In the genomic region with DNA sequence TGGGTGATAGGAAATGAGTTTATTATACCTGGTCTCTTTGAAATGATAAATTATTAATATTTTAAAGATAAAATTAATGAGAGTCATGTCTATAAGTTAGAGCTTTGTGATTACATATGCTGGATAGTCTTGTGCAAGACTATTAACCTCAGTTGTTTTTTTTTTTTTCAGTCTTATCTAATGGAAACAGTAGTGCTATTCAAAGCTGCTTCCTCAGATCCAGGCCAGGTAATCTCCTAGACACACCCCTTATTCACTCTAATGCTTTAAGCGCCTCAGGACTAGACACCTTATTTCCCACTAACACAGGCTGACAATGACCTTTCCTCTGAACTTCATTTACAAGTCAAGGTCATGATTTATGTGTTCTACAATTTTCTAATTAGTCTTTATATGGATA, we compare ENCODE assay signal across 37 mouse cellular contexts. TPM values are rescaled to one million over a fixed set of nuclear protein-coding genes. Genes with fewer than 3 reads are reported as not detected.
A peak's percentile ranks its signal among the peaks of the same experiment; 100 is the strongest.
DNase-seq lines count a peak whose midpoint lies in the region; ATAC-seq and TF ChIP-seq lines count a peak whose summit lies in the region.
"Had no signal": no experiment of that assay in that cellular context is flagged by ENCODE, and none has a peak within 500 bp of the region (broad histone marks: within the 10 kb centered on the region; RNA-seq: fewer than 3 reads in every experiment).

No protein-coding gene starts in this region.

- no peak overlapping the region for H3K4me2 ChIP-seq in liver, embryonic 11.5 days
- no peak overlapping the region for H3K4me2 ChIP-seq in intestine, embryonic 16.5 days (ENCODE audit: low read depth, low read length)
- no peak overlapping the region for H3K4me2 ChIP-seq in liver, embryonic 16.5 days (ENCODE audit: low read depth, low read length)
- H3K4me2 ChIP-seq in hindbrain, postnatal 0 days (ENCODE audit: low read depth, low read length) = no peak overlapping the region
- H3K4me2 ChIP-seq: embryonic facial prominence, embryonic 12.5 days; heart, embryonic 11.5 days; hindbrain, embryonic 14.5 days; lung, embryonic 14.5 days; midbrain, embryonic 13.5 days; neural tube, embryonic 13.5 days had no signal

- 40% methylated on average over 1 of the region's 1 CpGs for WGBS in liver, embryonic 11.5 days
- 61% methylated on average over 1 of the region's 1 CpGs for WGBS in intestine, embryonic 16.5 days
- WGBS in liver, embryonic 16.5 days (ENCODE audit: insufficient replicate concordance) = 31% methylated on average over 1 of the region's 1 CpGs
- WGBS in hindbrain, postnatal 0 days = 89% methylated on average over 1 of the region's 1 CpGs

- H3K27ac ChIP-seq in liver, embryonic 11.5 days (ENCODE audit: low read depth, low read length) = no peak overlapping the region
- no peak overlapping the region for H3K27ac ChIP-seq in intestine, embryonic 16.5 days (ENCODE audit: low read length)
- H3K27ac ChIP-seq in liver, embryonic 16.5 days (ENCODE audit: low read length) = no peak overlapping the region
- no peak overlapping the region for H3K27ac ChIP-seq in hindbrain, postnatal 0 days
- H3K27ac ChIP-seq: embryonic facial prominence, embryonic 12.5 days; hindbrain, embryonic 14.5 days; midbrain, embryonic 13.5 days; neural tube, embryonic 13.5 days had no signal

- ATAC-seq in liver, embryonic 11.5 days (replicated peaks; ENCODE audit: low FRiP score) = peak; percentile 89
- ATAC-seq in intestine, embryonic 16.5 days = peak; percentile 70
- ATAC-seq in liver, embryonic 16.5 days (ENCODE audit: low read depth) = peak; percentile 62
- ATAC-seq in inflammation-experienced regulatory T-cells, adult 6 months = no peak
- ATAC-seq in hindbrain, postnatal 0 days = no peak
- ATAC-seq: activated CD4-positive, CD25-positive, alpha-beta regulatory T cell, adult 4 months; forebrain, embryonic 14.5 days; midbrain, embryonic 13.5 days had no signal

- H3K36me3 ChIP-seq in liver, embryonic 11.5 days (ENCODE audit: control insufficient read depth, insufficient read depth, low read length) = no peaks in the 10 kb centered on the region
- H3K36me3 ChIP-seq in intestine, embryonic 16.5 days (ENCODE audit: control insufficient read depth, insufficient read depth, low read length) = no peaks in the 10 kb centered on the region
- no peaks in the 10 kb centered on the region for H3K36me3 ChIP-seq in liver, embryonic 16.5 days (ENCODE audit: control insufficient read depth, insufficient read depth)
- H3K36me3 ChIP-seq in hindbrain, postnatal 0 days (ENCODE audit: insufficient read depth, low read length) = no peaks in the 10 kb centered on the region
- H3K36me3 ChIP-seq: embryonic facial prominence, embryonic 12.5 days; midbrain, embryonic 13.5 days; neural tube, embryonic 13.5 days had no signal

- no peak for DNase-seq in liver, embryonic 11.5 days (ENCODE audit: low spot score)
- no peak for DNase-seq in liver
- DNase-seq in hindbrain, postnatal 0 days (ENCODE audit: low spot score) = no peak
- no peak for DNase-seq in lung, postnatal 4 days
- DNase-seq: adrenal gland, adult 2 months; adrenal gland, postnatal 36 days; cerebellum, adult 11 months; cerebellum, adult 9-10 months; cerebellum, postnatal 36 days; embryo, embryonic 11 days; gastrocnemius, postnatal 36 days; heart, adult 18-20 months; heart, postnatal 4 days; kidney, postnatal 4 days; layer of hippocampus, postnatal 36 days; left cerebral cortex, postnatal 4 days; lung, embryonic 14.5 days; lung, postnatal 14 days; thymus, postnatal 4 days had no signal

- TF ChIP-seq CTCF in hindbrain, postnatal 0 days (IDR thresholded peaks at IDR 0.05; ENCODE audit: low read depth) = no peak

- H3K9ac ChIP-seq in liver, embryonic 11.5 days (ENCODE audit: low read depth, low read length) = no peak overlapping the region
- H3K9ac ChIP-seq in intestine, embryonic 16.5 days (ENCODE audit: low read depth, low read length) = no peak overlapping the region
- no peak overlapping the region for H3K9ac ChIP-seq in liver, embryonic 16.5 days (ENCODE audit: low read depth, low read length)
- no peak overlapping the region for H3K9ac ChIP-seq in hindbrain, postnatal 0 days (replicated peaks; ENCODE audit: low read length)
- H3K9ac ChIP-seq: embryonic facial prominence, embryonic 12.5 days; hindbrain, embryonic 14.5 days; lung, embryonic 14.5 days; midbrain, embryonic 13.5 days; neural tube, embryonic 13.5 days had no signal

- no peaks in the 10 kb centered on the region for H3K27me3 ChIP-seq in liver, embryonic 11.5 days (replicated peaks; ENCODE audit: control insufficient read depth, insufficient read depth, low read length)
- no peaks in the 10 kb centered on the region for H3K27me3 ChIP-seq in intestine, embryonic 16.5 days (replicated peaks; ENCODE audit: control insufficient read depth, insufficient read depth, low read length)
- H3K27me3 ChIP-seq in liver, embryonic 16.5 days (ENCODE audit: control insufficient read depth, insufficient read depth, low read depth, low read length) = no peaks in the 10 kb centered on the region
- no peaks in the 10 kb centered on the region for H3K27me3 ChIP-seq in hindbrain, postnatal 0 days (ENCODE audit: insufficient read depth, low read length)
- H3K27me3 ChIP-seq: embryonic facial prominence, embryonic 12.5 days; midbrain, embryonic 13.5 days; neural tube, embryonic 13.5 days had no signal

- no peak overlapping the region for H3K4me3 ChIP-seq in liver, embryonic 11.5 days (ENCODE audit: low read depth, low read length)
- H3K4me3 ChIP-seq in intestine, embryonic 16.5 days (ENCODE audit: low read length) = no peak overlapping the region
- no peak overlapping the region for H3K4me3 ChIP-seq in liver, embryonic 16.5 days (ENCODE audit: low read depth, low read length)
- no peak overlapping the region for H3K4me3 ChIP-seq in hindbrain, postnatal 0 days (ENCODE audit: low read length)
- H3K4me3 ChIP-seq: embryonic facial prominence, embryonic 12.5 days; midbrain, embryonic 13.5 days; neural tube, embryonic 13.5 days had no signal

- peaks cover 2% of the 10 kb centered on the region; the same call in 1 of the 2 replicates for H3K4me1 ChIP-seq in liver, embryonic 11.5 days (replicated peaks; ENCODE audit: control insufficient read depth, insufficient read depth, low read length)
- H3K4me1 ChIP-seq in intestine, embryonic 16.5 days (ENCODE audit: control insufficient read depth, insufficient read depth, low read length) = no peaks in the 10 kb centered on the region
- H3K4me1 ChIP-seq in liver, embryonic 16.5 days (ENCODE audit: control insufficient read depth, low read depth, low read length) = no peaks in the 10 kb centered on the region
- H3K4me1 ChIP-seq in hindbrain, postnatal 0 days (ENCODE audit: insufficient read depth, low read length) = no peaks in the 10 kb centered on the region
- H3K4me1 ChIP-seq: embryonic facial prominence, embryonic 12.5 days had no signal

- no peaks in the 10 kb centered on the region for H3K9me3 ChIP-seq in liver, embryonic 11.5 days (ENCODE audit: control insufficient read depth, low read length)
- no peaks in the 10 kb centered on the region for H3K9me3 ChIP-seq in intestine, embryonic 16.5 days (ENCODE audit: control insufficient read depth, low read length)
- no peaks in the 10 kb centered on the region for H3K9me3 ChIP-seq in liver, embryonic 16.5 days (replicated peaks; ENCODE audit: control insufficient read depth, low read length)
- no peaks in the 10 kb centered on the region for H3K9me3 ChIP-seq in hindbrain, postnatal 0 days (ENCODE audit: low read length)
- H3K9me3 ChIP-seq: embryonic facial prominence, embryonic 12.5 days; midbrain, embryonic 13.5 days; neural tube, embryonic 13.5 days had no signal

RNA-seq across cellular contexts. Expression of a gene that starts 20.1 kb away (rescaled TPM):
- 14.8 and 15.6 TPM in 2 replicates for polyA plus RNA-seq in liver, embryonic 11.5 days (2014; fragmentation: Nextera tagmentation; extraction: Ambion mirVana)
- 13.3 and 14.5 TPM in 2 replicates for polyA plus RNA-seq in intestine, embryonic 16.5 days (2015; fragmentation: Nextera tagmentation; extraction: Ambion mirVana)
- 6.0 and 6.9 TPM in 2 replicates for polyA plus RNA-seq in liver, embryonic 16.5 days (2015; fragmentation: Nextera tagmentation; extraction: Ambion mirVana)
- polyA plus RNA-seq in inflammation-experienced regulatory T-cells, adult 6 months (2017; shearing (Covaris generic)) = 10 to 100 TPM in 2 of 3 experiments, 1 to 10 TPM in 1; 9.5 to 16.7 (median 11.5) TPM
- 49.0 and 52.9 TPM in 2 replicates for total RNA-seq in hindbrain, postnatal 0 days (2014; rRNA removed)
- 71.4 and 75.2 TPM in 2 replicates for polyA plus RNA-seq in hindbrain, postnatal 0 days (2015; fragmentation: Nextera tagmentation; extraction: Ambion mirVana)

RNA-seq across cellular contexts. Expression of a gene that starts 39.3 kb away (rescaled TPM):
- polyA plus RNA-seq in liver, embryonic 11.5 days (2014; fragmentation: Nextera tagmentation; extraction: Ambion mirVana) = not detected in 2 replicates
- not detected in 2 replicates for polyA plus RNA-seq in intestine, embryonic 16.5 days (2015; fragmentation: Nextera tagmentation; extraction: Ambion mirVana)
- polyA plus RNA-seq in liver, embryonic 16.5 days (2015; fragmentation: Nextera tagmentation; extraction: Ambion mirVana) = not detected in 2 replicates
- polyA plus RNA-seq in inflammation-experienced regulatory T-cells, adult 6 months (2017; shearing (Covaris generic)) = not detected
- not detected in 2 replicates for total RNA-seq in hindbrain, postnatal 0 days (2014; rRNA removed)
- not detected in 2 replicates for polyA plus RNA-seq in hindbrain, postnatal 0 days (2015; fragmentation: Nextera tagmentation; extraction: Ambion mirVana)
- total RNA-seq: adrenal gland, adult 2 months; adrenal gland, postnatal 36 days; gastrocnemius, adult 18-20 months; gastrocnemius, postnatal 36 days; heart, adult 18-20 months; heart, postnatal 4 days; layer of hippocampus, postnatal 36 days; left cerebral cortex, postnatal 4 days; megakaryocyte, adult 5-6 weeks had no signal
- polyA plus RNA-seq: activated CD4-positive, CD25-positive, alpha-beta regulatory T cell, adult 4 months; adrenal gland, adult 2 months; brain, embryonic 14.5 days; forebrain, embryonic 14.5 days; frontal cortex, adult 2 months; heart, postnatal 0 days; hindbrain, embryonic 14.5 days; intestine, embryonic 14.5 days; kidney, embryonic 16.5 days; limb, embryonic 14.5 days; lung, embryonic 14.5 days; midbrain, embryonic 13.5 days; neural tube, embryonic 13.5 days had no signal

Comparison
In these comparisons a context has a peak if more than half of its experiments do, and no peak if none do; other contexts are left out.
1. ATAC-seq: peak in liver, embryonic 11.5 days (single experiment), intestine, embryonic 16.5 days (single experiment) and liver, embryonic 16.5 days (single experiment); none in inflammation-experienced regulatory T-cells, adult 6 months (single experiment) and hindbrain, postnatal 0 days (single experiment).